Mouse (Mus musculus) retina, adult 2 months (tissue): ENCODE results near the gene Mpig6b.

Experiments
- DNase-seq: peaks from one replicate; pipeline ENCODE4 v3.0.0-alpha.2; 2012; ENCODE audit warnings: low read depth, low spot score

Gene Mpig6b

DNA sequence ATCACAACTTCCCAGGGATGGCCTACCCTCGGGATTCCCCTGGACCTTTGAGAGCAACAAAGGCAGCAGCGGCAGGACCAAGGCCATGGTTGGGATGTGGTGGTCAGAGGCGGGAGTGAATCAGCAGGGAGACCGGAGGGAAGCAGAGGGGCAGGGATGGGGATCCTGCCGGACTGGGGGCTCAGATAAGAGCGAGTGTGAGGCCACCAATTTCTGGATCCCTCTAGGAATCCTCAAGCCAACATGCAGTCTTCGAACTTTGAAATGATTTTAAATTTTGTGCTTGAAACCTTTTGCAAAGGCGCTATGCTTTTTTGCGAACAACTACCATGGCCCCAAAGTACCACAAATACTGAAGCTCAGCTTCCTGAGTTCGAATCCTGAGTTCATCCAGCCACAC, at the start of gene Mpig6b:
Gene Mpig6b, minus strand, starts transcription at position 101 of the 400 bp plus-strand sequence.
- no peak for DNase-seq

DNA sequence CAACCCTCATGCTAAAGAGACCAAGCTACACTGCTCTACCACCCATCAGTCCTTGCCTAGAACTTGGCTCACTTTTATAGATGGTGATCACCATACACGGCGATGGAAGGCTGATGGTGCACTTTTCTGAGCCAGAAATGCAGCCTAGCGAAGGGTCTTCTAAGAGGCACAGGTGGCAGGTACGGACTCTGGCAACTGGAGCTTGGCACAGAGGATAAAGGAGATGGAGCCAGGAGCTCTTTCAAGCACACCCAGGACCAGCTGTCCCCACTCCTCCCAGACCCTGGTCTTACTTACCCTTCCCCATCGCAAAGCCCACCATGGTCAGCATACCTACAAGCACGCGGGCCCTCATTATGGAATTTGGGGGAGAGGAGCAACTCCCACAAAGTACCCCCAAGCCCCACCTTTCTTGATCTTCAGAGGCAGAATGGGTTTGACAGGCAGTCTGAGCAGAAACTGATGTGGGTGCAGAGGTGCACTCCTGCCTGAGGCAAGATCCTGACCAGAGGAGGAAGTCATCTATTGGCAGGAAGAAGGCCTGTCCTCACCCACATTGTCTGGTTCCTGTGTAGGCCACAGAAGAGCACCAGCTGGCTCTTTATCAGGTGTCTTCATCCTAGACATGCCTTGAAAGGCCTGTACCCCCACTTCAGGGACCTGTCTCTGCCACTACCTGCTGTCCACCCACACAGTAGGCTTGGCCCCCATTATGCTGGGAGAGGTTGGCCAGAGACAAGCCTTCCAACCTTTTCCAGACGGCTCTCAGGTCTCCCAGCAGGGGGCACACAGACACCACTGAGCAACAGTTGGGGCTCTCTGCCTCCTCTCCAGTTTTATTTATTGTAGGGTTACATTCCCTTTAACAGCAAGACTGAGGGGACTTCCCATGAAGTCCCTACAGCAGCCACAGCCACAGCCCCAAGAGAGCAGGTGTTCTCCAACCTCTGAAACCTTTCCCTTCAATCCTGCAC, 49.3 kb upstream of the Mpig6b start, which contains the start of gene Ly6g5b:
Gene Ly6g5b, minus strand, starts transcription at position 383 of the 974 bp plus-strand sequence.
- no peak for DNase-seq

DNA sequence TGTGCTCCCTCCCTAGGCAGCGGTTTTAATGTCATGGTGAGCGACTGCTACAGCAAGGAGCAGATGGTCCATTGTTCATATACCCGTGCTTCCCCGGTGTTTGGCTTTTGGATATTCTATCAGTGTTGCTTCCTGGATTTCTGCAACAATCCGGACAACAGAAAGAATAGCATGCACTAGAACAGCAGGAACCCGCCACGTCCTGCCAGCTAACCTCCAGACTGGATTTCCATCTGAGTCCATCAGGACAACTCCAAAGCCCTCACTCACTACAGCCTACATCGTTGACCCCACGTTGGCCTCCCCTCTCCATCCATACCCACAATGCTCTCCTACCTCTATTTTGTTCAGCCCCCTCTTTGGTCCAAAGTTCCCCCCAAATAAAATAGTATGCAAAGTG, 45.8 kb upstream of the Mpig6b start:
- no peak for DNase-seq

DNA sequence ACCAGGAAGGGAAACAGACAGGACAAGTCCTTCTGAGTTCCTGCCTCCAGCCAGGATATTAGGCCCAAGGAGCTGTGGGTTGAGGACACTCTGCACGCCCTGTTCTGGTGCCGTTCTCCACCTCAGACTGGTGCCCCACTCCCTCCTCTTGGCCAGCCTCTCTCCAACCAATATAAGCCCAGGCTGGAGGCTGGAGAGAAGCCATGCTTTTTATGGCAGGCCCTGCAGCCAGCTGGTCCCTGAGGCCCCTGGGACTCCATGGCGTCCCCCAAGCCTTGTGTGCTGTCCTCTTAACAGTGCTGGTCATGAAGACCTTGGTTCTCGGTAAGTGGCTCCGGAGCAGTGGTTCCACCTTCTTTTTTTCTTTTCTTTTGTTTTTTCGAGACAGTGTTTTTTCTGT, 42.1 kb upstream of the Mpig6b start, which contains the start of gene Ly6g5c:
Gene Ly6g5c, plus strand, starts transcription at position 183 of the 400 bp plus-strand sequence.
- DNase-seq = no peak

DNA sequence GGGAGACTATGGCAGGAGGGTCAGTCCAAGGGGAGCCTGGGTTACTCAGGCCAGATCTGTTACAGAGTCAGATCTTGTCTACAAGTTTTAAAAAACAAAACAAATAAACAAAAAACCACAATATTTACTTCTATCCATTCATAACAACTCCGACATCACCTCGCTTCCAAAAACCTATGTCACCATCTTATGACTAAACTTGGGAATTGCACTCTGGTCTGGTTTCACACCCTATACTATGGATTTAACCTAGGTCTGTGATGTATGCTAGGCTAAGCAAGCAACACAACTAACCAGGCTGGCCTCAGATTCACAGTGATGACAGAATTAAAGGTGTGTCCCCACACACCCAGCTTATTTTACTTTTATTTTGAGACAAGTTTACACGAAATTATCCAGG, 40.5 kb upstream of the Mpig6b start:
- no peak for DNase-seq

DNA sequence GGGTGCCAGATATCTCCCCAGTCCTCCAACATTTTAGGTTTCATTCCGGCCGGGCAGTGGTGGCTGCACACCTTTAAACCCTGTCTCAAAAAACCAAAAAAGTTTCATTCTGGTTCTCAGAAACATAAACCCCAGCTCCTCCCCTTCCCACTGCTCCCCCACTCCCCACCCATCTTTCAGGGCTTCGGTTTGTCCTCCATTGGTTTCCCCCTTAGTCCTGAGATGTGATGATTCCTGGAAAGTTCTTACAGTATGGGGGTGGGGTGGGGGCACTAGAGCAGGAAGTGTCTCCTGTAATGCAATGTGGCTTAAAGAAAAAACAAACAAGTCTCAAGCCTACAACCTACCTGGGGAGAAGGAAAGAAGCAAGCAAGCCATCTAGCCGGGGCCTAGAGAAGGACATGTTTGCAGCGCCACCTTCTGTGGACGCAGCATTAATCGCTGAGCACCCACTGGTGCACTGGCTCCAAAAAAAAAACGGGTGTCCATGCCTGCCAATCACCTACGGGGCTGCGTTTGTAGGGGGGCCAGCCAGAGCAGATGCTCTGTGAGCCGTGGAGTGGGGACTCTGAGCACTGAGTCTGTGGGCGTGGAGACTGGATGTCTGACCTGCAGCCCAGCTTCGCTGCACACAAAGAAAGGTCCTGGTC, 39.9 kb upstream of the Mpig6b start:
- DNase-seq = no peak

DNA sequence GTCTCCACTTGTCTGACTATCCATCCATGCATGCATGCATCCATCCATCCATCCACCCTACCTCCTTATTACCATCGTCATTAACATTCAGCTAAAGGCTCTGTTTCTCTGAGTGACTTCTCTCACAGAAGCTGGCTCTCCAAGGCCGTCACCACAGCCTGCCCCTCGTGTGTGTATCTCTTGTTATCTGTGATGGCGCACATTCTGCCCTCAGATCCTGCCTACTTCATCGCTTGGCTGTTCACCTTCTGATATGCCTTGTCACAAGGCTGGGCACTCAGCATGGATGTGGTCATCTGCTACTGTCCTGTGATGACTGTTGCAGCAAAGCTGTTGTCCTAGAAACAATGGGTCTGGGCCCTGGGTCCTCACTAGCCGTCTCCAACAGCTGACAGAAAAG, 38.8 kb upstream of the Mpig6b start:
- no peak for DNase-seq

DNA sequence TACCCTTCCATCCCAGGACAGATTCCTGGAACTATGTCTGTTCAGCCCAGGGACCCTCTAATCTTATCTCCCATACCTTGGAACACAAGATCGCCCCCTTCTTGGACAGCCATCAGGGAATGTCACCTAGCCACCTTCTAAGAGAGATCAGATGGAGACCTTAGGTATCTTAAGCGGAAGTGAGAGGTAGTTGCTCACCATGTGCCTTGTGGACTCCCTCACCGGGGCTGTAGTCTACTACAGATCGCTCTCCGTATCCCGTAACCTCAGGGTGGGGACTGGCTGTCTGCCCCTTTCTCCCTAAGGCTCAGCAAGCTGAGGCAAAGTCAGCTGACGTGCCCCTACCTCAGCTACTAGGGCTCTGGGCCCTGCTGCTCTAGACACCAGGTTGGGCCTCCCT, 38.1 kb upstream of the Mpig6b start:
- no peak for DNase-seq

DNA sequence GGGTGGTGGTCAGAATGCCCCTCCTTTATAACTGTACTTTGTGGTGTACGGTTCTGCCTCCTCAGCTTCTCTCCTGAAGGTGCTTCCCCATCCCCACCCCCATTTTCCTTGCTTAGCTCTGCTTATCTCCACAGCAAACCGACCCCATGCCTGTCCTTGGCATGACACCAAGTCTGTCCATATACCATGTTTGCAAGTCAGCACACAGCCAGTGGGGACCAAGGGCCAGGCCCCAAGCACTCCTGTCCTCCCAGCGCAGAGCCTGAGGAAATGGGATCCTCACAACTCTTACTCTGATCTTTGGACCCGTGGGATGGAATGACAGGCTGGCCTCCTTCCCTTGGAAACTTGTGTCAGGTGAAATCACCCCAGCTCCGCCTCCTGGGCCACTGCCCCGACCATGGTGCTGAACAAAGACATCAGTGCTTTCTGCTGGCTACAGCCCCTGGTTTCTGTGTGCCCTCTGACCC, 37.3 kb upstream of the Mpig6b start:
- no peak for DNase-seq

DNA sequence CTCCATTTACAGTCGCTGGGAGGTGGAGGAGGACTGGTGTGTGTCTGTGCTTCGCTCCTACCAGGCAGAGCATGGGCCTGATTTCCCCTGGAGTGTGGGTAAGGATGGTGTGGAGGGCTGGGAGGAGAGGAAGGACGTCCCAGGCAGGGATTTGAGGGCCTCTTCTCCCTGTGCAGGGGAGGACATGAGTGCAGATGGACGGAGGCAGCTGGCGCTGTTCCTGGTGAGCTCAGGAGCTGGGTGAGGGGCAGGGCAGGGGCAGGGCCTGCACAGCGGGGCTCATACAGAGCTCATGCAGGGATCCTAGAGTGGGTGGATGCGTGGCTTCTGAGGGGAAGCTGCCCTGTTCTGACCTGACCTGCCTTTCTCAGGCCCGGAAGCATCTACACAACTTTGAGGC, 36.3 kb upstream of the Mpig6b start:
- no peak for DNase-seq

DNA sequence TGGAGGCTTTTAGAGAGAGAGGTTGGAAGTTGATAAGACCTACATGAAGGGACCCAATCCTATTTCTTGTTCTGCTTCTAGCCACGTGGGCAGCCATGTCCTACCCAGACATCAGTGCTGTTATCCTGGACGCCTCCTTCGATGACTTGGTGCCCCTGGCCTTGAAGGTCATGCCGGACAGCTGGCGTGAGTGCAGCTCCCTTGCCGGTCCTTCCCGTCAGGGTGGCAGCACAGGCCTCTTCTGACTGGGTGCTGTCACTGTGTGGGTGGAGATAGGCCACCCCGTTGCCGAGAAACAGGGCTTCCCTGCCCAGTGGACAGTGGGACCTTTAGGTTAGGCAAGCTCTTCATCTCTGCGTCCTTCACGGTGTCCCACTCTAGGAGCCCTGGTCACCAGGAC, 35.2 kb upstream of the Mpig6b start:
- DNase-seq = no peak

DNA sequence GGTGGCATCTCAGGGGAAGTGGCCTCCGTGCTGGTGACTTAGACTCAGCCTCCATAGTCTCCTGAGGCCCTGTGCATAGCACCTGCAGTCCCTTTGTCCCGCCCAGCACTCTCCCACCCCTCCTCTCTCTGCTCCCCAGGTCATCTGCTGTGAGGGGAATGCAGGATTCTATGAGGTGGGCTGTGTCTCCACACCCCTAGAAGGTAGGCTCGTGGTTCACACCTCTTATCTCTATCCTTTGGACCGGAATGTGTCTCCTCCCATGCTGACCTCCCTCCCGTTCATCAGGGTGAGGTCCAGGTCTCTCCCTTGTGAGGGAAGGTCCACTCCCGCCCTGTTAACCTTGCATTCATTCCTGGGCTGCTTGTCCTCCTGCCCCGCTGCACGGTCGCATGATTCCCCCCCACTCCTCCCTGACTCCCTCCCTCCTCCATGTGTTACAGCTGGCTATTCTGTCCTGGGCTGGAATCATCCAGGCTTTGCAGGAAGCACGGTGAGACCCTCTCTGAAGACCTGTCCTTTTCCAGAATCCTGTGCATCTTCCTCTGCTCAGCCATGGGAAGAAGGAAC, 34.3 kb upstream of the Mpig6b start:
- DNase-seq = no peak

DNA sequence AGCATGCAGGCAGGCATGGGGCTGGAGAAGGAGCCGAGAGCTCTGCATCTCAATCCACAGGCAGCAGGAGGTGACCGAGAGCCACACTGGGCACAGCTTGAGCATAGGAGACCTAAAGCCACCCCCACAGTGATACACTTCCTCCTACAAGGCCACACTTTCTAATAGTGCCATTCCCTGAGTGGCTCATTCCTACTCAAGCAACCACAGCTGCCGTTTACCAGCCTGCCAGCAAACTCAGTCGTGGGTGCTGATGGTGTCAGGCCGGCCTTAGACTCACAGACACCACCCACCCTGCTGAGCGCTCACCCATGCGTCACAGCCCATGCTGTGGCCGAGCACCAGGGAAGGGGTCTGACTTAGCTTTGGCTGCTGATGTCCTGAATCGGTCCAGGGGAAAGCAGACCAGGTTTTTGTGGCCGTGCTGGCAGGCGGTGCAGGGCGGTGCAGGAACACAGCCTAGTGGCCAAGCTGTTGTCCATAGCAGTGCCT, 31.2 kb upstream of the Mpig6b start:
- no peak for DNase-seq

DNA sequence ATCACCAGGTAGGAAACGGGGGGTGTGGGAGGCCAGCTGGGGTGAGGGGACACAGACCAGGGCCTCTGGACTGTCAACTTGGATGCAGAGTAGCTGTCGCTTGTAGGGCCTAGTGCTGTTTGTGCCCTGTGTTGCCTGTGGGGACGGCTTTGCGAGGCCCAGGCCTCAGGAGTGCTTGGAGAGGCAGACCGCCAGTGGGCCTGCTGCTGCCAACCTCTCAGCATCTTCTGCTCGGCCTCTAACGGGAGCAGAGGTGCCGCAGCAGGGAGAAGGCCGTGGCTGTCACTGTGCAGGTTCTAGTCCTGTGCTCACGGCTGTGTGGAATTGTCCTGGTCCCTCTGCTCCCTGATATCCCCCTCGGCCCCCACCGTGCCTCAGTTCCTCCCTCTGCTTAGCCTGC, 30.6 kb upstream of the Mpig6b start:
- DNase-seq = no peak

DNA sequence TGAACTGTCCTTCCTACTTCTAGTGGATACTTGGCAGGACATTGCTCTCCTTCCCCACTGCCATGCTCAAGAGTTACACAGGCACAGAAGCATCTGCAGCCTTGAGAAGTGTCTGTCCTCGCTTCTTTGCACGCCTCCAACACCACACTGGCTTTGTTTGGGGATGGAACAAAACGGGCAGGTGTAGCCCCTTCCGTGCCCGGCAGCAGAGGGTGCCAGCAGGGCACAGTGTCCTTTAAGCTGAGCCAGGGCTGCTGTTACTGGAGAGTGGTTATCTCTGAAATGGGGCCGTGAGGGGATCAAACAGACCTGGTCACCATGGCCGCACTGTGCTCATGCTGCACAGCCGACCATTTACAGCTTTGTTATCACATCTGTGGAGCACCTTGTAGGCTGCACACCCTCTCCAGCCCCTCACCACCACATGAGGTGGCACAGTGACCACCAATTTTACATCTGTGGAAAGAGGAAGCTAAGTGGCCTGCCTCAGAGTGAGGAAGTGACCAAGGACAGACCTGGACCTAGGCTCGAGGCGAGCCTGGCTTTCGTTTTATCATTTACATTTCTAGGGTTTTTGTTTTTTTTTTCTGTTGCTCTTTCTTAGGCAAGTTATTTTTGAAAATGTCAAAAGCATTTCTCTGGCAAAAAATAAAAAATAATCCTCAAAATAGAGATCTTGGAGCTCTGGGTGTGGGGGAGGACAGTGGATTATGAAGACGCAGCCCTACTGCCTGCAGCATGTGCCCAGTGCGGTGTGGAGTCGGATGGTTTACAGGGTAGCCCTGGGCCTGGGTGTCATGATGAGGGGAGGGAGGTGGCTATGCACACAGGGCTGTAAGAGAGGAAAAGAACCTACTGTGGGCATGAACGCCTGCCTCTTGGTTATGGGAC, 28.7 kb upstream of the Mpig6b start:
- DNase-seq = no peak

DNA sequence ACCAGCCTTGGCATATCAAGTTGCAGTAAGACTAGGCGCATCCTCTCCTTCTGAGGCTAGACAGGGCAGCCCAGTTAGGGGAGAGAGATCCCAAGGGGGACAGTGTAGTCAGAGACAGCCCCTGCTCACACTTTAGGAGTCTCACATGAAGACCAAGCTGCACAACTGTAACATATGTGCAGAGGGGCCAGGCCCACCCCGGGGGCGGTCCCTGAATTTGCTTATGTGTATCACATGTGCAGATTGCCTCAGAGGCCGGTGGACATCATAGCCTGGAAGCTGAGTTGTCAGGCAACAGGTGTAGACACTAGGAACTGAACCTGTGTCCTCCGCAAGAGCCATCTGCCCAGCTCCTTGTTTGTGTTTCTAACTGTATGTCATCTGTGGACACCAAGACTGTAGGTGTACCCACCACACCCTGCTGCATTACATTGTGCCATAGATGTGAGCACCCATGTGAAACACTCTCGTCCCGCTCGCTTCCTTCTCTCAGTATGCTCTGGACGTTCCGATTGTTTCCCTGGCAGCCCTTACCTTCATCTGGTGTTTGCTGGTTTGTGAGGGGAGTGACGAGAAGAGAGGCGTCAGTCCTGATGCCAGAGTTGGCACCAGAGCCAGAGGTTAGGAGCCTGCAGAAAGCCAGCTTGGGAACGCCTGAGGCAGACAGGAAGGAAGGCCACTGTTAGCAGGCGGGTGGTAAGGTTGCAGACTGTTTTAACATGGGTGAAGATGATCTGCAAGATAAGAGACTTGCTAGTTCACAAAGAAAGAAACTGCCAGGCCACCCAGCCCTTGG, 26.6 kb upstream of the Mpig6b start:
- DNase-seq = no peak

DNA sequence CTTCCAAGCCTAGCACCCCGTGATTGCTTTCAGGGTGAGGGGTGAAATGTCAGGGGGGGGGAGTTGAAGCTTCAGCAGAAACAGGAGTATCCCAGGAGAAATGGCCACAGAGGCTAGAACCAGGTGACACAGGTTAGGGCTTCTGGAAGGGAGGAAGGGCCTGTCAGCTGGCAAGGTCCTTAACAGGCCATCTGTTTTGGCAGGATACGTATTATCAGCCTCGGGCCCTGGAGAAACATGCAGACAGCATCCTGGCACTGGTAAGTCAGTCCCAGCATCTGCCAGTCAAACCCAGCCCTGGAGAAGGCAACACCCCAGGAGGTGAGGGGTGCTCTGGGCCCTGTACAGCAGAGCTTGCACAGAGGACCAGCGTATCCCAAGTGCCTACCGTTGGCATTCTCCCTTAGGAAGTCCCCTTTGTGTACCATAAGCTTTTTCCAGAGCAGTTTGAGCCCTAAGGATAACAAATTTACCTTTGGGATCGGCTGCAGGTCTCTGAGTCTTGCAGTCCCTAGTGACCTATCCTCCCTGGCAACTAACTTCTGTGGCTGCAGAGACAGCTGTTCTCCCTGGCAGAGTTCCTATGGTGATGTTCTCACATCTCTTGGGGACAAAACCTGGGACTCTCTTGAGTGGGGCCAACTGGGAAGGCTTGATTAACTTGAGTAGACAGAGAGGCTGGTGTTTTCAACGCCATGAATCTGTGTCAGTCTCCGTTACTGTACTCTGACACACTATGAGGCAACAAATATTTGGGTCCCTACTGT, 24.4 kb upstream of the Mpig6b start:
- no peak for DNase-seq

DNA sequence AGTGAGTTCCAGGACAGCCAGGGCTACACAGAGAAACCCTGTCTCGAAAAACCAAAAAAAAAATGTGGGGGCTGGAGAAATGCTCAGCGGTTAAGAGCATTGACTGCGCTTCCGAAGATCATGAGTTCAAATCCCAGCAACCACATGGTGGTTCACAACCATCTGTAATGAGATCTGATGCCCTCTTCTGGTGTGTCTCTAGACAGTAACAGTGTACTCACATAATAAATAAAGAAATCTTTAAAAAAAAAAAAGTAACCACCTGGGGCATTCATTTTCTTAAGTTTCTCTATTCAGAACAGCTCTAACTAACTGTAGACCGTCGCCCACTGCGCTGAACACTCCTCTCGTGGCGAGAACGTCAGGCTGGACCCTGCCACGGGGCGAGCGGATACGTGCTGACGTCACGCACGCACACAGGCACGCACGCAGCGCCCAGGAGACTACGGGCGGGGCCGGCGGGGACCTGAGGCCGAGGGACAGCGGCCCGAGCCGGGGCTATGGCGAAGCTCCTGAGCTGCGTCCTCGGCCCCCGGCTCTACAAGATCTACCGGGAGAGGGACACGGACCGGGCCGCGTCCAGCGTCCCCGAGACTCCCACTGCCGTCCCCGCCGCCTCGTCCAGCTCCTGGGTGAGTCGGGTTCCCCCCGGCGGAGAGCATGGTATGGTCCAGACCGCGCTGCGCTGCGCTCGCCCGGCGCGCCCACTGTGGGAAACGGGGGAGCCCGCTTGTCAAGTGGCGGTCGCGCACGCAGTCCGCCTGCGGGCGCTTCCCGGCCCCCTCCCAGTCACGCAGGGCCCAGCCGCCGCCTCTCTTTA, 23.1 kb upstream of the Mpig6b start, which contains the start of gene Abhd16a:
Gene Abhd16a, plus strand, starts transcription at position 439 of the 820 bp plus-strand sequence.
- peak; percentile 86 for DNase-seq

DNA sequence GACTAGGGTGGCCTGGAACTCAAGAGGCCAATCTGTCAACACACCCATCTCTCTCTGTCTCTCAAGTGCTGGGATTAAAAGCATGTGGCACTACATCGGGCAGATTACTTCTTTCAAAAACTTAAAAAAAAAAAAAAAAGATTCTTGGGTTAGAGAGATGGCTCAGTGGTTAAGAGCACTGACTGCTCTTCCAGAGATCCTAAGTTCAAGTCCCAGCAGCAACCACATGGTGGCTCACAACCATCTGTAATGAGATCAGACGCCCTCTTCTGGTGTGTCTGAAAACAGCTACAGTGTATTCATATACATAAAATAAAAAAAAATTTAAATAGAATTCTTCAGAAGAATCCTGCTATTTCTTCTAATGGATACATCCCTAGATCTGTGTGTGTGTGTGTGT, 22.2 kb upstream of the Mpig6b start:
- no peak for DNase-seq
